Mouse (Mus musculus): ENCODE measurements around the gene Qrich2. TPM values are rescaled to one million over a fixed set of nuclear protein-coding genes. Genes with fewer than 3 reads are reported as not detected.

Qrich2 gene
- polyA plus RNA-seq, 1 experiment, result not detected

DNA sequence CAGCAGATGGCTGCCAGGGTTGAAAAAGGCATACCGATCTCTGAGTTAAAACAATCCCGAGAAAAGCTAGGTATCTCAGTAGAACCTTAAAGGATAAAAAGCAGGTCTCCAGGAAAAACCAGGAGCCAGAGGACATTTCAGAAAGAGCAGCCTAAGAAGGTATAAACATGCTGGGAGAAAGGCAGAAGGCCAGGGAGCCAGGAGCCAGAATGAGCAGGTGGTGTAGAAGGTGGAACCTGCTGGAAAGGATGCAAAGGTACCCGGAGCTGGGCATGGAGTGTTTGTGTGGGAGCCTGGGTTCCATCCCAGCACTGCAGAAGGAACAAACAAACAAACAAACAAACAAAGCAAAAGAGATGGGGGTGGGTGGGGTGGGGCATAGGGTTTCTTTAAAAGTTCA, 16.7 kb downstream of the Qrich2 start:
- DNase-seq (ENCODE audit: extremely low spot score in 1 of 2, low spot score in 1 of 2), result no peak

DNA sequence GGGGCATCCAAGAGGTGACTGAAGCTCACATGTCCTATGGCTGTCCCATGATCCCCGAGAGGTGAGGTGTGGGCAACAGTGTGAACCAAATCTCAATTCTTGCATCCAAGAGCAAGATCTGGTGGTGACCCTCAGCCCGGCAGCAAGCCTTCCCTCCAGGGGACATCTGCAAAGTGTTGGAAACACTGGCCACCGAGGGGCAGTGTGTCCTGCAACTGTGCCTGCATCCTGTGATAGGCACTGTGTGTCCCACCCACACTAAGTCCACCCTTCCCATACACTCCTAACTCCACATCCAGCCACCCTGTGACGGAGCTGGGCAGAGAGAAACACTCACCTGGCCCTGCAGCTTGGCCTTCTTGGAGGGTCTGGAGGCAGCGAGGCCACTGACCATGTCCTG, 18.2 kb downstream of the Qrich2 start:
- DNase-seq (ENCODE audit: extremely low spot score in 1 of 2, low spot score in 1 of 2), result no peak

DNA sequence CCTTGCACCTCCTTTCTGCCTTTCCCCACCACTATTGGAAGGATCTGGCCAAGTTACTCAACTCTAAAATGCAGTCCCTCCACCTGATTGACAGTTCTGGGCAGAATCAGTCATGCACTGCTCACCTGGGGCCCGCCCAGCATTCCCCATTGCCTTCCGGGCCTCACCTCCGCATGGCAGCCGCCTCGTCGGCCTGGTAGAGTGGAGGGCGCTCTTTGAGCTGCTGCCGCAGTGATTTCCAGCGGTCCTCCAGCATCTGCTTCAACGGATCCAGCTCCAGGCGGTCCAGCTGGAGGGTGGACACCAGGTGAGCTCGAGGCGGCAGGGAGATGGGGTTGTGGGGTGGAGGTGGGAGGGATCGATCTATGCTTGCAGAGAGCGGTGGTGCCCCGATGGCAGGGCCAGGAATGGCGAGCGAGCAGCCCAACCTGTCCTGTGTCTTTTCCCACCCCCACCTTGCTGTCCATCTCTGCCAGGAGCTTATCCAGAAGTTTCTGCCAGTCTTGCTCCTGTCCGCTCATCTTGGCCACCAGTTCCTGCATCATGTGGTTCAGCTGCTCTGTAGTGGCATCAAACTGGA, 19.6 kb downstream of the Qrich2 start:
- no peak for DNase-seq (ENCODE audit: extremely low spot score in 1 of 2, low spot score in 1 of 2)

DNA sequence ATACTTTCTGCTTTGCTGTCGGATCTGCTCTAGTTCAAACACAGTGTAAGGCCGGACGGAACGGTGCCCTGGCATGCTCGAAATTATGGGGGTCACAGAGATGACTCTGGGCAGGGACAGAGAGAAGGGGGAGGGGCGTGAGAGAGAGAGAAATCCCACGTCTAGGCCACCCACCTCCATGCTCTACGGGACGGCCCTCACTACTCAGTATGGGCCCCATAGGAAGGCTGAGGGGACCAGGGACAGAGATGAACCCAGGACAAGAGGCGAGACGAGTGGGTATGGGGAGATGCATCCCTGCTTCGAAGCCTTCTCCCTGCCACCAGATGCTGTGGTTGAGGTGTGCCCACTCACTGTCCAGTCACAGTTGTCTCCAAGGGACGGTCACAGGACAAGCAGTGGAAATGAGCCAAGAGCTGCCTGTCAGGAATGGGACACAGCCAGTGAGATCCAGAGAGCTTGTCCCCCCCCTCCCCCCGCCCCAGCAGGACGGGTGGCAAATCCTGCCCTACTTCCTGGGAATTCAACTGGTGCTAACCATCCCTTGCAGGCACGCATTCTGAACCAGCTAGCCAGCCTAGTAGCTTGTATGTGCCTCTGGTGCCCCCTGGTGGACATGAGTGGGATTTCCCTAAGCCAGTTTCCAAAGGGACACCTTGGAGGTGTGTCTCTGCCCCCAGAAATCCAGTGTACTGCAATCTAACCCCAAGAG, 20.3 kb downstream of the Qrich2 start:
- DNase-seq (ENCODE audit: extremely low spot score in 1 of 2, low spot score in 1 of 2), result peak; percentile 84 to 99

DNA sequence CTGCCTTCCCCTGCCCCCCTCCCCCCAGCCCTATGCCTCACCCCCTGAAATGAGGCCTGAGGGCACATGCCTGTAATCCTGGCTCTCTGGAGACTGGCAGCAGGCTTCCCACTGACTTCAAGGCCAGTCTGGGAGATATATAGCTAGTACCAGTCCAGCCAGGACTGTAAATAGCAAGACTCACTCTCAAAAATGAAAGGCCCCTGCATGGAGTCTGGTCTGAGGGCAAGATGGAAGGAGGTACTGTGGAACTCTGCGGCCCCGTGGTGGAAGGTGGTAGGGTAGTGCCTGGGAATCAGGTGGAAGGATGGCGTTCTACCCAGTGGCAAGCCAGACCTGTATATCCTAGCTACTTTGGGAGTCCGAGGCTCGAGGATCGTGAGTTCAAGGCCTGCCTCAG, 22.1 kb downstream of the Qrich2 start:
- DNase-seq (ENCODE audit: extremely low spot score in 1 of 2, low spot score in 1 of 2), result no peak

DNA sequence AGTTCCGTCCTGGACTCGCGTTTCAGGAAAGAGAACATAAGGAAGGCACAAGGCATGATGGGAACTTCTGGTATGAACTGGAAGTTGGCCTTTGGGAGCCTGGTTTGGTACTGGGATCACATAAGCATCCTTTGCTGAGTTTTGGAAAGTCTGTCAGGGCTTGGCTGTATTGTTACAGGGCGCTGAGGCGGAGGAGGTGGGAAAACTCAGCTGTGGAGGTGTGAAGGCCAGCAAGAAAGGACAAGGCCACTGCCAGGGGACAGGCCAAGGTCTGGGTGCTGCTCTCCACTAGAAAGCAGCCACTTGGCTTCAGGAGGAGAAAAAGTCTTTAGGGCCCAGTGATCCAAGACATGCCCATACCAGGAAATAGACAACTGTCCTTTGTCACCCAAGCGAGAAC, 22.7 kb downstream of the Qrich2 start:
- no peak for DNase-seq (ENCODE audit: extremely low spot score in 1 of 2, low spot score in 1 of 2)

DNA sequence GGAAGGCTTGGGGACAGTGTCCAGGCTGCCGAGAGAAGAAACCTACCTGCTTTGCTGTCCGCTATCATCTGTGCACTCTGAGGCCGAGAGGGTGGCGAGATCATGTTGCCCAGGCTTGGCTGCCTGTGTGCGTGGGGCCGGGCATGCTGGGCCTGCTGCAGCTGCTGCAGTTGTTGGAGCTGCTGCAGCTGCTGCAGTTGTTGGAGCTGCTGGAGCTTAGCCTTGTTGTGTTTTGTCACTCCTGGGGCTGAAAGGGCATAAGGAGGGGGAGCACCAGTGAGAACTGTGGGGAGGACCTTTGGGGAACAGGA, 23.2 kb downstream of the Qrich2 start:
- no peak for DNase-seq (ENCODE audit: extremely low spot score in 1 of 2, low spot score in 1 of 2)

DNA sequence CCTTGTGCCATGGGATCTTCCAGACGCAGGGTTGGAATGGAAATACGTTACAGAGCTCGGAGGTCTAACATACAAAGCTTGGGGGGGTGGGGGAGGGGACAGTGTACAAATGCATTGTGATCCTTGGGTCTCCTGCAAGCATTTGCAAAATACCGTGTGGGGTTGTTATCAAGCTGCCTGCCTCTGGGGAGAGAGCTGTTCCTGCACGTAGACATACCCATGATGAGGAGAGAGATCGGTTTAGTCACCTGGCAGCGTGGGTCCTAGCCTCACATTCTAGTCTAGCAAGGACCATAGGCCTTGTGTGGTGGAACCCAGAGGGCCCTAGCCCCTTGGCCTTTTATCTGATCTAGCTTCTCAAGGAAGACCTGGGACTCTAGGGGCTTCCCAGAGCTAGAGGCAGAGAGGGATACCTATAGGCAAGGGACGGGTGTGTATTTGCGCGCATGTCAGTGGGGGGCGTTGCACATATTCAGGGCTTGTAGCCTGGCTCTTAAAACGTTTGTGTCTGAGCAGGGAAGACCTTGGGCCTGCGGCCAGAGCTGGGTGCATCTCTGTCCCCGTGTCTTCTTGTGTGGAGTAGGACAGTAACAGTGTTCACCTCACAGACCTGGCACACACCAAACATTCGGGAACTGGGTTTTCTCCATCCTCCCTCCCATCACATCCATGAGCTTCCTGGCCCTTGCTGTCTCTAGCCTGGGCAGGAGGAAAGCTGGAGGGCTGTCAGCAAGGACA, 23.7 kb downstream of the Qrich2 start:
- no peak for DNase-seq (ENCODE audit: extremely low spot score in 1 of 2, low spot score in 1 of 2)

DNA sequence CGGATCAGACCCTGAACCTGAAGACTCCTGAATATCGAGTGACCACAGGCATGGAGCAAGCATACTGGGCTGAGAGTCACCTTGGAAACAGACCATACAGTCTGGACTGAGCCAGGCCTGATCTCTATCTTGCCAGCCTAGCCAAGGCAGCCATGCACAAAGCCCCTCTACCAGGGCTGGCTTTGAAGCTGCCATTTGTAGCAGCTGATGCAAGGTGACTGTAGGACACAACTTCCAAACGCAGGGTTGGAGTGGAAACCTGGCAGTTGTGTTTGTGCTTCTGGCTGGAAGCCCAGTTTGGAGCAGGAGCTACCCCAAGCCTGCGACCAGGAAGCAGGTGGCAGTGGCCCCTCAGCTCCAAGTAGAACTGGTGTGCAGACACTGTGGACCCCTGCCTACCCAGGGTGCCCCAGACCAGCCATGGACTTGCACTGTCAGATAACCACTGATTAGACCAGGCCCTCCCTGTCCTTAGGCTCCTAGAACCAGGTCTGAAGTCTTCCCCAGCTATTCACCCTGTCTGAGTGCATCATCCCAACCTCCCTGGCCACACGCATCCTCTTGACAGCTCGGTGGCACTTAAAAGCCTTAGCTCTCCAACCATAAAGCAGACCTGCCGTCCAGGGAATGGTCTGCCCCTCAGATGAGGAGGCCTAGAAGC, 25.5 kb downstream of the Qrich2 start:
- no peak for DNase-seq (ENCODE audit: extremely low spot score in 1 of 2, low spot score in 1 of 2)

DNA sequence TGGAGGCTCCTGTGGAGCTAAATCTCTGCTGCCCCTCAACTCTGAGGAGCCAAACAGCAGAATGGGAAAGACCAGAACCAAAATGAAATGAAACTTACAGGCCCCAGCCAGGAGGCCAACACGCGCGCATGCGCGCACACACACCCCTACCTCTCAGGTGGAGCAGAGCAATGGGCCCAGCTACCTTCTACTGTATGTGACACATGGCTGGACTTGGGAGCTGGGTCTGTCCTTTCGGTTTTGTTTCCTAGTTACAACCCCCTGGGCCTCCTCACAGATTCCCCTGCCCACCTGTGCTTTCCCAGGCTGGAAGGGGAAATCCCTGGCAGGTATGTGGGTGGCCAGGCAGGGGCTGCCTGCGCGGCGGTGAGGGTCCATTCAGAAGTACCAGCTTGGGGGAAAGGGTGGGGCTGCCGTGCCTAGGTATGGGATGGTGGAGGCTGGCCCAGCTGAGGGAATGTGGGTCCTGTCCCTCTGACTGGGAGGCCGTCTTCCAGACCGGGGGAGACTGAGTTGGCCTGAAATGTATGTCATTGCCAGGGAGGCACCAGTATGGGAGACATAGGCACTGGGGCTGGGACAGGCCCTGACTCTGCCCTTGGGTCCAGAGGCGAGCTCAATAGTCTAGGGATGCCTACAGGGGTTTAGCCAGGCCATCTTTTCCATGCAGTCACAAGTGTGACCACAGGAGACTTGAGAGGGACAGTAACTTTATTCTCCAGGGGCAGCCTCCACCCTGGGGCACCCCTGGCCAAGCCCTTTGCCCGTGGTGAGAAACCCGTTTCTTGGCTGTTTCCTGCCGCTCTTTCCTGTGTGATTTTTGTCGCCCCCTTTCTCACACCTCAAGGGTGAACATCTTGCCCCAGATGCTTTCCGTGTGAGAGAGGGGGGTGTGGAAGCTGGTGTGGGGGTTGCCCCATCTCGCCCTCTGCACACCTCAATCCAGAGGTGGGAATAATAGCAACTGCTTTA, 26.5 kb downstream of the Qrich2 start:
- no peak for DNase-seq (ENCODE audit: extremely low spot score in 1 of 2, low spot score in 1 of 2)

DNA sequence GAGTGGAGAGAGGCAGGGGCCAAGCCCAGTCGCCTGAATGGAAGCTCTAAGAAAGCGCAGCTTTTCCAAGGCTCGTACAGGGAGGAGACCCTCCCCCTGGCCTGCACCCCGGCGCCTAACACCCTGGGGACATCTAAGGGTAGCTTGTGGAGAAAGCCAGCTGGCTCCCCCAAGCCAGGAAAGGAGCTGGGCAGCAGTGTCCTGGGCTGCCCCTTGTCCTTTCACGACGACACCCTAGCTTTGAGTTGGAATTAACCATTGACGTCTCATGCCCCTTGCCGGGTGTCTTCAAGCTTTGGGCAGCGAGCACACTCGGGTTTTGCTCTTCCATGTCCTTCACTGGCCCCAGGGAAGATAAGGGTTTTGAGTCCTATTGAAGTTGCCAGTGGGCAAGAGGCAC, 28.5 kb downstream of the Qrich2 start:
- DNase-seq (ENCODE audit: extremely low spot score in 1 of 2, low spot score in 1 of 2), result no peak

DNA sequence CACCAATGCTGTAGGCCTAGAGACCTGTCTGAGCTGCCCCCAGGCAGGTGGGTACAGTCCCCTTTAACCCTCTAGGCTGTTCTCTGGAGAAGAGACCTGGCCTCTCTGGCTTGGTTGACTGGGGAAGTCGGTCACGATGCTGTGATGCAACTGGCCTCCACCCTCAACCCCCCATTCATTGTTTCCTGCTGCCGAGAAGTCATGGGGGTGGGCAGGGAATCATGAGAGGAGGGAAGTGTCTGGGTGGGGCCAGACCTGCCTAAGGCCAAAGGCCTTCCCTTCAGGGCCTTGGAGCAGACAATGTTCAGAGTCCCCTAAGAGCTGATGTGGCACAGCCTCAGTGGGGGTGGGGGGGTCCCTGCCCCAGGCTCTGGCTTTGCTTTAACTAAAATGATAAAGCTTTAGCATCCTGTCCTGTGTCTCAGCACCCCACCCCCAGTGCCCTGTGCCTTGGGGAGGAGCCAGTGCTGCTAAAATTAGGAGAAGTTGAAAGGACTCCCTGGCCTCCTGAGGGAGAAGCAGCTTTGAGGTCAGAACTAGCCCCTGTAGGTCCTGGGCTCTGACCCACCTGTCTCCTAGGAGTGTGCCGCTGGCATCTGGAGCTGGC, 29.2 kb downstream of the Qrich2 start:
- DNase-seq (ENCODE audit: extremely low spot score in 1 of 2, low spot score in 1 of 2), result no peak

DNA sequence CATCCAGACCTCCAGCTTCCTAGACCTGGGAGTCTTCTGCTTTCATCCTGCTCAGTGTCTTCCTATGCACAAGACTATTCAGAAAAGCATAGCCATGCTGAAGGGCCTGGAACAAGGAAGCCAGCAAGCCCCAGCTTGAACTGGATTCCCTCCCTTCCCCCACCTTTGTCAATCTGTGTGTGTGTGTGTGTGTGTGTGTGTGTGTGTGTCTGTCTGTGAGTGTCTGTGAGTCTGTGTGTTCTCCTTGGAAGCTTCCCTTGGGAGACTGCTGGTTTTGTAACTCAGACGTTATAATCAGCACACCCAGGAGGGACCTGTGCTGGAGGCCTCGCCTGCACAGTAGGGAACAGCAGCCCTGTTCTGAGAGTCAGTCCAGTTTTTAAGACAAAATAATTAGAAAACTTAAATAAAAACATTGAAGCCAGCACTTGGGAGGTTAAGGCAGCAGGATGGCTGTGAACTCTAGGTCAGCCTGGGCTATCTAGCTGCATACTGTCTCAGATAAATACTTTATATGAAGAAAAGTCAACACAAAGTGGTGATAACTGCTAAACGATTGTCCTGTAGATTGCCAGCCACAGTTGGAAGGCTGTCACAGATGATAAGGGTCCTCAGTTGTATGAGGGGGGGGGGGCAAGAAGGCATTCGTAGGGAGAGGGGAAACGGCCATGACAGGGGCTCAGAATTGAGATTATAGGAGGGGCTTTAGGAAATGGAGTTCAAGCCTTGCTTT, 29.9 kb downstream of the Qrich2 start:
- DNase-seq (ENCODE audit: extremely low spot score in 1 of 2, low spot score in 1 of 2), result no peak

DNA sequence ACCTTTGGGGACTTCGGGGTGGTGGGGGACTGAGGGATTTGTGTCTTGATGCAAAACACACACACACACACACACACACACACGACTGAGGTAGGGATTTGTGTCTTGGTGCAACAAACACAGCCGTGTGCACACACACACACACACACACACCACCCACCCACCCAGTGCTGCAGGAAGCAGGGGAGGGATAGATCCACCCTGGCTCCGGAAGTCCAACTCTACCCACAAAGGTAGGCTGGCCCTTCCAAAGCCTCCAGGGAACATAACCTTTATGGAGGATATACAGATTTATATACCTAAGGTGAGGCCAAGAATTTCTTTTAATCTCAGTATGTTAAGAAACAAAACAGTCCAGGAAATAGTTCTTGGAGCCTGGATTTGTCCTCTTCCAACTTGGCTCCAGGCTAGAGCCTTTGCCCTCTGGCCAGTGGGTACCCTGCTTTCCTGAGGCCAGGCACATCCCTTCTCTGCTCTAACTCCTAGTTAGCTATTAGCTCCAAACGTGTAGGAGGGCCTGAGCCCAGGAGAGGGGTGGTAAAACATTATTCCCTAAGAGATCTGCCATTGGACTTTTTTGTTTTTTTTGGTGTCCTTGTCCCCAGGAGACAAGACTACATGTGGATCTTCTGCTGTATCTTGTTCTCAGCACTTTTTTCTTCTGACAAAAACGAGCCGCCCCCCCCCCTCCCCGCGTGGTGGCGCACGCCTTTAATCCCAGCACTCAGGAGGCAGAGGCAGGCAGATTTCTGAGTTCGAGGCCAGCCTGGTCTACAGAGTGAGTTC, 30.9 kb downstream of the Qrich2 start:
- DNase-seq (ENCODE audit: extremely low spot score in 1 of 2, low spot score in 1 of 2), result peak in 1 of 2 experiments; percentile 32

DNA sequence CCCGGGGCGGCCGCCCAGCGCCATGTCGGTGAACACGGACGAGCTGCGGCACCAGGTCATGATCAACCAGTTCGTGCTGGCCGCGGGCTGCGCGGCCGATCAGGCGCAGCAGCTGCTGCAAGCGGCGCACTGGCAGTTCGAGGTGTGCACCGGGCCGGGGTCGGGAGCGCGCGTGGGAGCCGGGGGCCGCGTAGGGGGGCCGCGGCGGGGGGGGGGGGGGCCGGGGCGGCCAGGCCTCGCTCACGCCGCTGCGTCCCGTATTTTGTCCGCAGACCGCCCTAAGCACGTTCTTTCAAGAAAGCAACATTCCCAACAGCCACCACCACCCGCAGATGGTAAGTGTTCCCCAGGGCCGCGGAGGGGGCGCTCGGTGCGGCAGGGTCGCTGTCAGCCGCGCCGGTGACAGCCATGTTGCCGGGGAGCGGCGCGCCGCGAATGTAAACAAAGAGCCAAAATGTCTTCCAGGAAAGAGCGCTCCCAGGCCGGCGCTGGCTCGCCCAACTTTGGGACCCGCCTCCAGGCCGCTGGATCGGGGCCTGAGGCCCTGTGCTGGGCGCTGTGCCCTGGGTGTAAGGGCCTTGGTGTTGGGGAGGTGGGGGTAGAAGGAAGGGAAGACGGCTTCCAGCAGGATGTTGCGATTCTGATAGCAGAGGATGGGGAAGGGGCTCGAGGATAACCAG, 31.6 kb downstream of the Qrich2 start:
- DNase-seq (ENCODE audit: extremely low spot score in 1 of 2, low spot score in 1 of 2), result peak in 1 of 2 experiments; percentile 52

DNA sequence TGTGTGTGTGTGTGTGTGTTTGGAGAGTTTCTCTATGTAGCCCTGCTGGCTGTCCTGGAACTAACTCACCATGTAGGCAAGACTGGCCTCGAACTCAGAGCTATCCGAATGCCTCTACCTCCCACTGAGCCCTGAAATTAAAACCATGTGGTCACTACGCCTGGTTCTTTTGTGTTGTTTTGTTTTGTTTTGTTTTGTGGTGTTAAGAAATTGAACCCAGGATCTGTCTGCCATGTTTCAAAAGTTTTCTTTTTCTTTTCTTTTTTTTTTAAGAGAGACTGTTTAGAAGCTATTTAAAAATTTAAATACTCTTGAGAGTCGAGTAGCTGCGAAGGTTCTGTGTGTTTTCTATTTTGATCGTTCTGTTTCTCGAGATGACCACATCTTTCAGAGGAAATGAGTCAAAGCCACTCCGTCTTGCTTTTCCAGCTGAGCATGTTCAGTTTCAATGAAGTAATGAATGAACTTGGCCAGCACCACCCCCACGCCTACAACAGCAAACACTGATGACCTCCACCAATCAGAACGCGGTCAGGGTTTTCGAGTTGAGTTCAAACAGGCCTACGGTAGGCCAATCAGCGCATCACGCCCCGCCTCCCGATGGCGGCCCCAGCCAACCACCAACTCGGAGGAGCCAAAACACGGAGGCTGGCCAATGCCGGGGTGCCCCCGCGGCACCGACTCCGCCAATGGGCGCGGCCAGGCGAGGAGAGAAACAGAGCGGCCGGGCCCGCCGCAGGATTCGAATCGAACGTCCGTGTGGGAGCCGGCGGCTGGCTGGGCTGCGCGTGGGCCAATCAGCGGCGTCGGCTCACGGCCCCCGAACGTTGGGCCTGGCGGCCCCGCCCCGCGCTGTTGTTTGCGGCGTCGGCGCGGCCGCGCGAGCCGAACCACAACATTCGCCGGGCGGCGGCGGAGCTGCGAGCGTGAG, 32.4 kb downstream of the Qrich2 start, which contains the start of gene Ubald2:
Gene Ubald2 (plus strand): TSS at position 739 of the 931 bp plus-strand sequence.
- peak; percentile 99 for DNase-seq (ENCODE audit: extremely low spot score in 1 of 2, low spot score in 1 of 2)
